Mouse (Mus musculus) heart, embryonic 16.5 days (tissue): ENCODE measurements around the gene Zfp148. TPM values are rescaled to one million over a fixed set of nuclear protein-coding genes. Genes with fewer than 3 reads are reported as not detected.

Experiments
- ATAC-seq: fragments of 200-750 bp; cut with Nextera tagmentation; replicated peaks from 2 replicates; pipeline ENCODE4 v1.8.0; 2017; ENCODE audit warnings: moderate number of reproducible peaks; ENCODE audit not compliant: insufficient read depth, low FRiP score; ENCODE audit errors: extremely low read depth
- H3K27ac ChIP-seq: fragments of 300-500 bp; sonication (generic); 2 replicates; pipeline ENCODE4 v1.5.1; 2014; ENCODE audit warnings: mild to moderate bottlenecking, low read length, control low read depth, moderate library complexity
- H3K27me3 ChIP-seq: fragments of 300-500 bp; sonication (generic); 2 replicates; pipeline ENCODE4 v1.6.1; 2014; ENCODE audit warnings: low read length, mixed read lengths; ENCODE audit not compliant: control insufficient read depth, insufficient read depth
- H3K36me3 ChIP-seq: fragments of 300-500 bp; sonication (generic); 2 replicates; pipeline ENCODE4 v1.6.1; 2014; ENCODE audit not compliant: control insufficient read depth, insufficient read depth
- H3K4me1 ChIP-seq: fragments of 300-500 bp; sonication (generic); 2 replicates; pipeline ENCODE4 v1.6.1; 2014; ENCODE audit warnings: low read length, mixed read lengths; ENCODE audit not compliant: control insufficient read depth, insufficient read depth
- H3K4me2 ChIP-seq: fragments of 300-500 bp; sonication (generic); 2 replicates; pipeline ENCODE4 v1.6.1; 2014; ENCODE audit warnings: low read depth, mild to moderate bottlenecking, control low read depth, low read length
- H3K4me3 ChIP-seq: fragments of 300-500 bp; sonication (generic); 2 replicates; pipeline ENCODE4 v1.5.1; 2014; ENCODE audit warnings: mild to moderate bottlenecking, control low read depth, low read length
- H3K9ac ChIP-seq: fragments of 300-500 bp; sonication (generic); 2 replicates; pipeline ENCODE4 v1.6.1; 2014; ENCODE audit warnings: low read length, control low read depth
- H3K9me3 ChIP-seq: fragments of 300-500 bp; sonication (generic); replicated peaks from 2 replicates; pipeline ENCODE4 v1.6.1; 2016; ENCODE audit warnings: low read length; ENCODE audit not compliant: control insufficient read depth
- whole genome bisulfite sequencing: fragments of 180-500 bp; shearing (Covaris S2); extraction: QIAGEN DNeasy Blood & Tissue Kit; methylation state at CpG from one replicate; pipeline ENCODE4 v1.1.7; 2014; 5-methylcytosine and 5-hydroxymethylcytosine counted together
- polyA plus RNA-seq: library from polyadenylated mRNA; unstranded; fragments of >200 nt; fragmentation: Nextera tagmentation; extraction: Ambion mirVana; gene quantifications from 2 replicates; pipeline ENCODE4 v1.2.1, GENCODE M21; 2015

The Zfp148 gene
- polyA plus RNA-seq, 1 experiment from 2014 or later = 41.5 TPM

DNA sequence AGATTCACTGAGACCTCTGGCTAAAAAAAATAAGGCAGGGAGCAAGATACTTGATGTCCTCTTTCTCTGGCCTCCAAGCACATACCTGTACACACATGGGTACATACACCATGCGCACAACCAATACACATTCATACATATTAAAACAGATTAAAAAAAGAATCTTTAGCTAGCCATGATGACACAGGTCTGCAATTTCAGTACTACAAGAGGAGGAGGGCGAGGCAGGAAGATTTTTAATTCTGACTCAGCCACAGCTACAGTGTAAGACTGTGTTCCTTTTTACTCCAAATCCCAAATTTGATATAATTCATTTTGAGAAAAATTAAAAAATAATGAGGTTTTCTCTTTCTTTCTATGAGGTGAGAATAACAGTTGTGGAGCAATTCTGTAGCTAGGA is 6.8 kb downstream of the Zfp148 start:
- ATAC-seq = no peak
- Histone ChIP-seq H3K27ac (no peak overlapping the region), H3K9me3 (no peaks in the 10 kb centered on the region), H3K9ac (no peak overlapping the region), H3K27me3 (no peaks in the 10 kb centered on the region), H3K4me2 (no peak overlapping the region), H3K4me1 (peaks cover 7% of the 10 kb centered on the region), H3K36me3 (no peaks in the 10 kb centered on the region), H3K4me3 (no peak overlapping the region)
- WGBS = 94% methylated on average over 2 of the region's 2 CpGs

GRCm38 (mm10) chr16:33399913-33400782 is 19.5 kb downstream of the Zfp148 start:
- Histone ChIP-seq H3K4me1 (peaks cover 41% of the 10 kb centered on the region), H3K9me3 (no peaks in the 10 kb centered on the region), H3K9ac (peak overlapping the region; percentile 75), H3K4me3 (peak overlapping the region; percentile 57), H3K27me3 (no peaks in the 10 kb centered on the region), H3K36me3 (no peaks in the 10 kb centered on the region), H3K4me2 (peak overlapping the region; percentile 69), H3K27ac (peak overlapping the region; percentile 87)
- under 1% methylated on average over 28 of the region's 28 CpGs for WGBS
- ATAC-seq = peak; percentile 92

DNA sequence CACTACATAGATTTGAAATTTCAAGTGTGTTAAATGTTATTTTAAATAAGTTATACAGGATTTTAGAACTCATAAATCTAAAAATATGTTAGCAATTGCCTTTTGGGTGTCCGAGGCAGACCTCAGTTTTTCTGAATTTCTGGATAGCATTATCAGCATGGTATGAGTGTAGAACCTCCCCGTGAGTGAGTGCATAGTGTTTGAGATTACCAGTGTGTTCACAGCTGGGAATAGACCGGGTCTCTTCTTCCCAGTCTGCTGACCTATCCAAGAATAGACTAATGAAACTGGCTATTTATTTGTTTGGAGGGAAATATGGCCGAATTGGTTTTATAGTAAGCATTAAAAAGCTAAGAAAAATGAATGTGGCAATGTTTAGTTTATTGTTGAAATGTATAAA is 20.3 kb downstream of the Zfp148 start:
- H3K4me1 ChIP-seq = peaks cover 41% of the 10 kb centered on the region
- H3K27ac ChIP-seq = peak overlapping the region; percentile 72

GRCm38 (mm10) chr16:33403258-33403657 is 22.6 kb downstream of the Zfp148 start:
- Histone ChIP-seq H3K9me3 (no peaks in the 10 kb centered on the region), H3K4me3 (no peak overlapping the region), H3K4me1 (peaks cover 35% of the 10 kb centered on the region), H3K27ac (no peak overlapping the region), H3K9ac (no peak overlapping the region), H3K4me2 (no peak overlapping the region), H3K36me3 (no peaks in the 10 kb centered on the region), H3K27me3 (no peaks in the 10 kb centered on the region)
- 63% methylated on average over 2 of the region's 2 CpGs for WGBS
- no peak for ATAC-seq

More for the DNA sequence above, 20.3 kb downstream of the Zfp148 start:
- Histone ChIP-seq H3K36me3 (no peaks in the 10 kb centered on the region), H3K9me3 (no peaks in the 10 kb centered on the region), H3K9ac (0 out of 2 replicates have a peak overlapping the region, but pooled peaks have one; percentile 41), H3K4me3 (no peak overlapping the region), H3K27me3 (no peaks in the 10 kb centered on the region), H3K4me2 (peak overlapping the region; percentile 37)
- 24% methylated on average over 4 of the region's 4 CpGs for WGBS
- ATAC-seq = no peak

GRCm38 (mm10) chr16:33404055-33404454 is 23.4 kb downstream of the Zfp148 start:
- H3K4me3 ChIP-seq = no peak overlapping the region
- WGBS = 74% methylated on average over 3 of the region's 3 CpGs
- H3K27ac ChIP-seq = no peak overlapping the region
- no peak overlapping the region for H3K9ac ChIP-seq
- no peak for ATAC-seq
- H3K27me3 ChIP-seq = no peaks in the 10 kb centered on the region
- H3K4me2 ChIP-seq = no peak overlapping the region
- H3K9me3 ChIP-seq = no peaks in the 10 kb centered on the region
- H3K36me3 ChIP-seq = no peaks in the 10 kb centered on the region
- peaks cover 35% of the 10 kb centered on the region for H3K4me1 ChIP-seq

DNA sequence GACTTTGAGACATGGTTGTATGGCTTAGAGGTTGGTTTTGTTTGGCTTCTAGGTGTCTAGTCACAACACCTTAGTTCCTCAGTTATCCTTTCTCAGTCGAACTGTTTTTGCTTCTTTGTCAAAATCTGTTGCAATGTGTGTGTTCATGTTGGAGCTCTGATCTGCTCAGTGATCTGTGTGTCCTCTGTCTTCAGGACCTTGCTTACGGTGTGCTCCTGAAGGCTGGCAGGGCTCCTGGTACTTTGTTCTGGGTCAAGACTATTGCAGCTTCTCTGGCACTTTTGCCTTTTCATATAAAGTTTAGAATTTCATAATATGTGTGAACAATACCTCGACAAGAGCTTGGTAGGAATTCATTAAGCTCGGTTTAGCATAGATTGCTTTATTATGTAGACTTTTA is 24.9 kb downstream of the Zfp148 start:
- WGBS = 84% methylated on average over 4 of the region's 4 CpGs
- Histone ChIP-seq H3K9ac (no peak overlapping the region), H3K36me3 (no peaks in the 10 kb centered on the region), H3K27ac (no peak overlapping the region), H3K4me2 (no peak overlapping the region), H3K9me3 (no peaks in the 10 kb centered on the region), H3K27me3 (no peaks in the 10 kb centered on the region), H3K4me3 (no peak overlapping the region), H3K4me1 (peaks cover 28% of the 10 kb centered on the region)
- ATAC-seq = no peak

GRCm38 (mm10) chr16:33410151-33410550 is 29.5 kb downstream of the Zfp148 start:
- Histone ChIP-seq H3K36me3 (no peaks in the 10 kb centered on the region), H3K4me3 (no peak overlapping the region), H3K4me1 (peaks cover 28% of the 10 kb centered on the region), H3K27ac (no peak overlapping the region), H3K27me3 (no peaks in the 10 kb centered on the region), H3K9ac (no peak overlapping the region), H3K4me2 (no peak overlapping the region), H3K9me3 (no peaks in the 10 kb centered on the region)
- no peak for ATAC-seq
- 80% methylated on average over 2 of the region's 2 CpGs for WGBS

- Histone ChIP-seq H3K9ac (no peak overlapping the region), H3K36me3 (no peaks in the 10 kb centered on the region), H3K27ac (no peak overlapping the region), H3K27me3 (no peaks in the 10 kb centered on the region), H3K9me3 (no peaks in the 10 kb centered on the region), H3K4me1 (peaks cover 33% of the 10 kb centered on the region), H3K4me2 (no peak overlapping the region), H3K4me3 (no peak overlapping the region)
- 81% methylated on average over 1 of the region's 1 CpGs for WGBS
- no peak for ATAC-seq
These were observed 30.0 kb downstream of the Zfp148 start for GRCm38 (mm10) chr16:33410605-33411004.

DNA sequence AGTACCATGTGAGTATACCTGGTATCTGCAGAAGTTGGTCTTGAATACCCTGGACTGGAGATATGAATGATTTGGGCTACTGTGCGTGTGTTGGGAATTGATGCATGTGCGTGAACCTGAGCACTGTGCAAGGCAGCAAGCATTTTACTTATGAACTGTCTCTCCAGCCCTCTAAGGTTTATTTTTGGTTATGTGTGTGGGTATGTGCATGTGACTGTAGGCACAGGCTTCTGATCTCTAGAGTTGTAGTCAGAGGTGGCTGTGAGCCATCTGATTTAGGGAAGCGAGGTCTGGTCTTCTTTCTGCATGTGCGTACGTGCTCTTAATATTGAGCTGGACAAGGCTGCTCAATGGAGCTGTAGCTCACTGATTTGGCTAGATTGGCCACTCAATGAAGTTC is 33.6 kb downstream of the Zfp148 start:
- peak overlapping the region; percentile 49 for H3K4me2 ChIP-seq
- peak; percentile 78 for ATAC-seq
- H3K9me3 ChIP-seq = no peaks in the 10 kb centered on the region
- H3K36me3 ChIP-seq = no peaks in the 10 kb centered on the region
- no peaks in the 10 kb centered on the region for H3K27me3 ChIP-seq
- 44% methylated on average over 5 of the region's 5 CpGs for WGBS
- peak overlapping the region; percentile 86 for H3K27ac ChIP-seq
- H3K4me1 ChIP-seq = peaks cover 42% of the 10 kb centered on the region
- 0 out of 2 replicates have a peak overlapping the region, but pooled peaks have one; percentile 46 for H3K9ac ChIP-seq
- 0 out of 2 replicates have a peak overlapping the region, but pooled peaks have one; percentile 5 for H3K4me3 ChIP-seq
